Mouse (Mus musculus) MEL-GATA-1-ER (cell line): Measurements from ENCODE around the gene Sf1.

Experiments
- DNase-seq: peaks from one replicate; pipeline ENCODE4 v3.0.0-alpha.2; 2012; ENCODE audit warnings: low read depth; ENCODE audit errors: extremely low read depth

Gene Sf1

DNA sequence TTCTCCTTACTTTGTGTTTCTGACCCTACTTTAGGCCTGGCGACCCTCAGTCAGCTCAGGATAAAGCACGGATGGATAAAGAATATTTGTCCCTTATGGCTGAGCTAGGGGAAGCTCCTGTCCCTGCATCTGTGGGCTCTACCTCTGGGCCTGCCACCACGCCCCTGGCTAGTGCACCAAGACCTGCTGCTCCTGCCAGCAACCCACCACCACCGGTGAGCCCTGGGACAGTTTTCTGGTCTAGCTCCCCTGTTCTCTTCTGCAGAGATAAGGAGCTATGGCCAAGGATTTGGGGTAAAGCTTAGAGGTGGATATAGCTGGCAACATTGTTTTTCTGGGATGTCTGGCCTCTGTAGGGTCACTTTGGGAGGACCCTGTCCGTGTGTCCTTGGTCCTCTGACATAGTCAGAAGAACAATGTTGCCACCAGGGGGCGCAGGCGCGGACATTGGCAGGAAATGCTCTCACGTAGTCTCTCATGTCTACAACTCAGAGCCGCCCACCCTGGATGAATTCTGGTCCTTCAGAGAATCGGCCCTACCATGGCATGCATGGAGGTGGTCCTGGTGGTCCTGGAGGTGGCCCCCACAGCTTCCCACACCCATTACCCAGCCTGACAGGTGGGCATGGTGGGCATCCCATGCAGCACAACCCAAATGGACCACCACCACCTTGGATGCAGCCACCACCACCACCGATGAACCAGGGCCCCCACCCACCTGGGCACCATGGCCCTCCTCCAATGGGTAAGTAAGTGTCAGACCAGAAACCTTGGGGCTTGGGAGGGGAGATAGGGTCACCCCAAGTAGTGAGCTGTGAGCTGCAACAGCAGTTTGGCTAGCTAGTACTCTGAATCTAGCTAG, 10.3 kb downstream of the Sf1 start:
- DNase-seq: no peak

DNA sequence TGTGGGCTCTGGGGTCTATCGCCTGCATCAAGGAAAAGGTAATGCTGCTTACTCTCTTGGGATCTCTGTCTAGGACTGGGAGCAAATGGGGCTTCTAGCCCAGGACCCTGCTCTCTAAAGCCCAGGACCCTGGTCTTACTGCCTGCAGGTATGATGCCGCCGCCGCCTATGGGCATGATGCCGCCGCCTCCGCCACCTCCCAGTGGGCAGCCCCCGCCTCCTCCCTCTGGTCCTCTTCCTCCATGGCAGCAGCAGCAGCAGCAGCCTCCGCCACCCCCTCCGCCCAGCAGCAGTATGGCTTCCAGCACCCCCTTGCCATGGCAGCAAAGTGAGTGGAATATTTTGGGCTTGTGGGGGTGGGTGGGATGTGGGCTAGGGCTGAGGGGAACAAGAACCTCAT, 11.1 kb downstream of the Sf1 start:
- no peak for DNase-seq

DNA sequence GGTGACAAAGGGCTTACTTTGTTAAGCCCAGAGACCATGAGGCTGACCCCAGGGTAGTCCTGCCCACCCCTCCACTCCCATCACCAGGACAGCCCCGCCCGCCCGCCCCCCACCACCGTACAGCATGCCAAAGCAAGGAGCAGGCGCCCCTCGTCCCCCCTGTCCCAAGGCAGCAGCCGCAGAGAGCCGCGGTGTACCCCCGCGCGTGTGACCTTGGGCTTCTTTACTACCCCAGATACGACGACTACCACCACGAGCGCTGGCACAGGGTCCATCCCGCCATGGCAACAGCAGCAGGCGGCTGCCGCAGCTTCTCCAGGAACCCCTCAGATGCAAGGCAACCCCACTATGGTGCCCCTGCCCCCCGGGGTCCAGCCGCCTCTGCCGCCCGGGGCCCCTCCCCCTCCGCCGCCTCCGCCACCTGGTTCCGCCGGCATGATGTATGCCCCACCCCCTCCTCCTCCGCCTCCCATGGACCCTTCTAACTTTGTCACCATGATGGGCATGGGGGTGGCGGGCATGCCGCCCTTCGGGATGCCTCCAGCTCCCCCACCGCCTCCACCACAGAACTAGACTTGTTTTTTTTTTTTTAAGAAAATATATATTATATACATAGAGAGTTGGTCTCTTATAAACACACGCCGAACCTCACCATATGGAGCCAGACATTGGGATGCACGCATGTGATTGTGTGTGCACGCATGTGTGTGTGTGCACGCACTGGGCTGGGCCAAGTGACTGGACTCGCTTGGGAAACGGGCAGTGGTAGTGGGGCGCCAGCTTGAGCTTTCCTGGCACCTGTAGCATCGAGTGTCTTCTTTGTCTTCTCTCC, 12.1 kb downstream of the Sf1 start:
- no peak for DNase-seq

DNA sequence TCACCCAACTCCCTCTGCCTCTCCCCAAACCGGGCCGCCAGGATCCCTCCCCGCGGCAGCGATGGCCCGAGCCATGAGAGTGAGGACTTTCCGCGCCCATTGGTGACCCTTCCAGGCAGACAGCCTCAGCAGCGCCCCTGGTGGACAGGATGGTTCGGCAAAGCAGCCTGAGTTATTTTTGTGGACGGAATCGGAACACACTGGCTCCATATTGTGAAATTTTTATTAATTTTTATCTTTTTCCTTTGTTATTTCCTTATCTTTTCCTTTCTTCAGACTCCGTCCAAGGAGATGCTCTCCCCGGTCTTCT, 12.7 kb downstream of the Sf1 start:
- DNase-seq: no peak

DNA sequence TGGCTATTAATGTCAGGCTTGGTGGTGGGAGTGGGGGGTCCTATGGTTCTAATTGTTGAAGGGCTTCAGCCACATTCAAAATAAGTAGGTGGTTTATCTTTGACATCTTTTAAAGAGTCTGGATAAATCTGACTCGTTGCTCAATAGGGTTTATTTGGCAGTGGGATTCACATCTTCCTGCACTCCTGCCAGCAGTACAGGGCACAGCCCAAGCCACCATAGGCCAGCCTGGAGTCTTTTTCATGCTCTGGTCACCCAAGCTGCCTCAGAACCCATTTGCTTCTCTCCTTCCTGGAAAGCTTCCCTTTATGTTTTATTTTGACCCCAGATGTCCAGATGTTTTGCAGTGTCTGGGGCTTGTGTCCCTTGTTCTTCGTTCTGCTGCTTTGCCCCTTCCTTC, 13.2 kb downstream of the Sf1 start:
- DNase-seq: no peak

DNA sequence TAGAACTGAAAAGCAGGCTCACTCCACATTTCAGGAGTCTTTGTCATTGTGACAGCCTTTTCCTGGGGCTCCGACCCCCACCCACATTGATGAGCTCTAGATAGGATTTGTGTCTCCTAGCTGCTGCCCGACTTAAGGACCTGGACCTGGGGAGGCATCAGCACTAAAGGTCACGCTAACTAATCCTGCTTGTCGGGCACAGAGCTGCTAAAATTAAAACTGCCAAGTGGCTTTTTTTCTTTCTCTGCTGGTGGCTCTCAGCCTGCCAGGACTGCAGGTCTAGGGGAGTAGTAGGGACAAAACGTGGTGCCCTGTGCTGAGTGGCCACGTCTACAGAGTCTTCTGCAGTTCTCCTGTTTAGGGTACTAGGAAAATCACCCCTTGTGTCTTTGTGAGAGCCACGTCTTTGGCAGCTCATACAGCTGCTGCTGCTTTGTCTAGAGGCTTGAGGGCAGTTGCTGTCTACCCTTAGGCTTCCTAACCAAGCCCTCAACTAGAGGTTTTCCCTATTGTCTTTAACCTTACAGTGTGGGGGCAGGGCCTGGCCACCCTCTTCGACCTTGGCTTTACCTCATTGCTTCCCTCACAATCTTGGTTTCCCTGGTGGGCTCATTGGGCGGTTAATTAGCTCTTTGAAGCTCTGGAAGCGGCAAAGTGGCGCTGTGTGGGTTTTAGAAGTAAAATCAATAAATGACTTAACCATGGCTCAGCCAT, 14.0 kb downstream of the Sf1 start:
- no peak for DNase-seq

DNA sequence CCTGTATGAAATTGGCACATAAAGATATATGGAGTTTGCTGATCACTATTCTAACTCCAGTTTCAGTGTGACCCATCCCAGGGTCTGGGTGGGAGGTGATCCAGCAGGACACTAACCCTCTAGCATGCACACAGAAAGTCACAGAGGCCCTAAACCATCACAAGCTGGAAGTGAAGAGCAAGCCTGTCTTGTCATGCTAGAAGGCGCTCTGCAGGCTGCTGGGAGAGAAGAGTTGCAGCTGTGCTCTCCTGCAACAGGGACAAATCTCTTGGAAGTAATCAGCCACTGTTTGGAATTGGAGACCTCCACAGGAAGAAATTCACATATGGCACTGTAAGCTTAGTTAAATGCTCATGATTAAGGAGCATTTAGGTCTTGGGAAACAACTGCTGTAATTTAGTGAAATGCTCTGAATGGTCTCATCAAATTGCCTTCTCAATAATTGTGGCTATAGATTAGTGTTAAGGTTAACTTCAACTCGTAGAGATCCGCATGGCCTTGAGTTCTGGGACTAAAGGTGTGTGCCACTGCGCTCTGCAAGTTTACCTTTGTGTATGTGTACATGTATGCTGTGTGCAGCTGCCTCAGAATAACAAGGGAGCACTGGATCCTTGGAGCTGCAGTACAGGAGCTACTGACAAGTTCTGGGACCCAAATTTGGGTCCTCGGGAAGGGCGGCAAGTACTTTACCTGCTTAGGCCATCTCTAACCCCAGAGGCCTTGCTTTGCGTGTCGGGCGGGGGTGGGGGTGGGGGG, 17.1 kb downstream of the Sf1 start:
- DNase-seq: no peak

DNA sequence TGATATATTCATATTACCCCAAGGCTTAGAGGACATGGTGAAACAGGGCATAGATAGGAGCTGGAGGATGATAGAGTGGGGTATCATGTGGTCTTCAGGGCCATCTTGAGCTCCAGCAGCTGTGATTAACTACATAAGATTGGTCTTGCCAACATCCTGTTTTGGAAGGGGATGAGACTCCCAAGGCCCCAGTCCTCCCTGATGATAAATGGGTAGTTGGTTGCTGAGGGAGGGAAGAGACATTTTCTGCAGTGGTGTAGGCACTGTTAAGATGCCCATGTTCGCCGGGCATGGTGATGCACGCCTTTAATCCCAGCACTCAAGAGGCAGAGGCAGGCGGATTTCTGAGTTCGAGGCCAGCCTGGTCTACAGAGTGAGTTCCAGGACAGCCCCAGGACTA, 17.7 kb downstream of the Sf1 start:
- no peak for DNase-seq

DNA sequence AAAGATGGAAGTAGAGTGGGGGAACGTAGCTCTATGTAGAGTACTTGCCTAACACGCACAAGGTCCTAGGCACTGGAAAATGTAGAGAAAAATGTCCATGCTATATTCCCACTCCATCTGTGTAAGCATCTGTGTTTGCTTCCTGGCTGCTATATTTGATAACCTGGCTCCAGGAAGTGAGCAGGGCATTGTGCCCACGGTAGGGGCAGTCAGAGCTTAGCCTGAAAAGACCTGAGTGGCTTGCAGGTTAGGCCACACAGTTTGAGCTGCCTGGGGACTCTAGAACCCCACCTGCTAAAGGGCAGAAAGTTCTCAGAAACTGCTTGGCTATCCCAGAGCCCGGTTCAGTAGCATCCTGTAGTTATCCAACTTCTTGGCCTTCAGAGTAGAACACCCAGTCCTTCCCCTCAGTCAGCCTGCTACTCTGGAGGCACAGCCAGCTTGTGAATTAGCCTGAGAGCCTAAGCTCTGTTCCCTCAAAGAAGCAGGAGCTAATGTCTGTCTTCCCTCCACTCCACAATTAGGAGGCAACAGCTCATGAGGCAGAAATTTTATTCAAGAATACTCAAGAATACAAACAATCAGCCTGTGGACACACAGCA, 18.9 kb downstream of the Sf1 start:
- no peak for DNase-seq

DNA sequence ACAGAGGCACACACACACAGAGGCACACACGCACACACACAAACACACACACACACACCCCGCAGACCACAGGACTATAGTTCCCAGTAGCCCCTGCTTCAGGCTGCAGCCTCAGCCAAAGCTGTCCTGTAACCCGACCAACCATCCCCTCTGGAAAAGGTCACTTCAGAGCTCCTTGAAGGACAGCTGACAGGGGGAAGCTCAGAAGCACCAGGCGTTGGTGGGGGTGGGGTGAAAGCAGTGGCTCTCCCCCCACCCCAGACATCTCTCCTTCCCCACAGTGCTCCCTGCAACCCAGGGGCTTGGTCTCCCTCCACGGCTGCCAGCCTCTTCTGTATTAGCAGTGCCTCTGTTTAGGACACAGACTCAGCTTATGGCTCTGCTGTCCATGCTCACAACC, 20.0 kb downstream of the Sf1 start:
- no peak for DNase-seq

DNA sequence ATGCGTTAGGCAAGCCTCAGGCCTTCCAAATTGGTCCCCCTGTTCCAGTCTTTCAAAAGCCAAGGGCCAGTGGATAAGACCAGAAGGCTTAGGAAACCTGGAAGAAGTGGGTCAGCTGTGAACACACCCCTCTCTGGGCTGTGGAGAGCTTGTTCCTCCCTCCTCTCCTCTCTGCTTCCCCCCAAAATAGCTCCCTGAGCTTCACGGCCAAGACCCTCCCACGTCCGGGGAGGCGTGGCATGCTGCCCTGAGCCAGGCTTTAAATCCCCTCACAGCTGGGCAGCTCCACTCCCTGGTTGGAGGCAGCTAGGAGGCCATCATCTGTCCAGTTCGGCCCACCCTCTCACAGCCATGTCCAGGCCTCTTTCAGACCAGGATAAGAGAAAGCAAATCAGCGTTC, 20.6 kb downstream of the Sf1 start, which contains the start of gene Pygm:
Gene Pygm (plus strand): TSS at position 272 of the 400 bp plus-strand sequence.
- no peak for DNase-seq

DNA sequence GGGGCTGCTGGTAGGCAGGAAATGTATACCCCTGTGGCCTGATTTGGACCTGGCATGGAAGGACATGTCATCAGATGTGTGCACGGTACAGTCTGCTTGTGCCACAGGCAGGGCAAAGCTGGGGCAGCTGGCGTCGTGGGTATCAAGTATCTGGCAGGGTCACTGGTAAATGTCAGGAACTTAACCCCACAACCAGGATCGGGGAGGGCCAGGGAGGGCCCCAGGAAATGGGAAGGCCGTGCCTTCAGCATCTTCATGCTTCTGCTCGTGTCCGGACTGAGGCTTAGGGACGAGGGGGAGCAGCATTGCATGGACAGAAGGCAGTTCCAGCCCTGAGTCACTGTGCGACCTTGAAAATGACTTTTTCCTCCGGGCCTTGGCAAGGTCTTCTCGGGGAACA, 21.5 kb downstream of the Sf1 start:
- DNase-seq: no peak

DNA sequence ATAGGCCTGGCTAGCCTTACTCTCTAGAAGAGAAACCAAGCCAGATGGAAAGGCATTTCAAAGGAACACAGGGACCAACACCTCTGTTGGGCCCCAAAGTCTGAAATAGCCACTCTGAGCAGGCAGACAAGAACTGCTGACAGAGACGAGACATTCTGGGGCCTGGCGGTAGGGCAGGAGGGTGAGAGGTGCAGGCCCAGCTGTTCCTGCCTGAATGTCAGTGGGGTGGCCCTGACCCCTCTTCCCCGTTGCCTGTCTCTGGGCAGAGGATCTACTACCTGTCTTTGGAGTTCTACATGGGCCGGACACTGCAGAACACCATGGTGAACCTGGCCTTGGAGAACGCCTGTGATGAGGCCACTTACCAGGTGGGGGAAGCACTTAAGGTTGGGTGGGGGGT, 21.9 kb downstream of the Sf1 start:
- no peak for DNase-seq

DNA sequence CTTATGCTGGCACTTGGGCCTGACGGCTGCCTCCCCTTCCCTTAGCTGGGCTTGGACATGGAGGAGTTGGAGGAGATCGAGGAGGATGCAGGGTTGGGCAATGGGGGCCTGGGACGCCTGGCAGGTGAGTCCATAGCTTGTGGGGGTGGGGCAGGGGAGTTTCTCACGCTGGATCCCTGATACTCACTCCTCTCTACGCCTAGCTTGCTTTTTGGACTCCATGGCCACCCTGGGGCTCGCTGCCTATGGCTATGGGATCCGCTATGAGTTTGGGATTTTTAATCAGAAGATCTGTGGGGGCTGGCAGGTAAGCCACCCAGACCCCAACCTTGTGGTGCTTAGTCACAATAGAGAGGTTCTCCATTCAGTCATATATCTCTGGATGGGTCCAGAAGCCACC, 22.3 kb downstream of the Sf1 start:
- no peak for DNase-seq

DNA sequence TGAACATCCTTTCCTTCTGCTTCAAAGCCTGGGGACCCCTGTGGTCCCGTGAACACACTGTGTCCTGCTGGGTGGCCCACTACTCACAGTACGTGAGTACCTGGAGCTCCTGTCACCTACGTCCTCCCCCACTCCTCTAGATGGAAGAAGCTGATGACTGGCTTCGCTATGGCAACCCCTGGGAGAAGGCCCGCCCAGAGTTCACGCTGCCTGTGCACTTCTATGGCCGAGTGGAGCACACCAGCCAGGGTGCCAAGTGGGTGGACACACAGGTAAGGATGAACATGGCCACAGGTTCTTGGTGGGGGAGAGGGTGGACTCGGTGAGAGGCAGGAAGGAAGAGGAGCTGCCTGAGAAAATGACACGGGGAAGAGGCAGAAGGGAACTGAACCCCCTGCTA, 22.7 kb downstream of the Sf1 start:
- DNase-seq: no peak

DNA sequence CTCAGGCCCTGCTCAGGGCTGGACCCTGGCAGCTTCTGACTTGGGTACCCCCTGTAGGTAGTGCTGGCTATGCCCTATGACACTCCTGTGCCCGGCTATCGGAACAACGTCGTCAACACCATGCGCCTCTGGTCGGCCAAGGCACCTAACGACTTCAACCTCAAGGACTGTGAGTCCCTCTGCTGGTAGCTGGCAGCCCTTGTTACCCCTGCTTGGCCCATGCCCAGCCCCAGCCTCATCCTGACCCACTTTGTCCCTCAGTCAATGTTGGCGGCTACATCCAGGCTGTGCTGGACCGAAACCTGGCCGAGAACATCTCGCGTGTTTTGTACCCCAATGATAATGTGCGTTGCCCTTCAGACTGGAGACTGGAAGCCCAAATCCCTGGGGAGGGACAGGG, 24.5 kb downstream of the Sf1 start:
- DNase-seq: no peak

DNA sequence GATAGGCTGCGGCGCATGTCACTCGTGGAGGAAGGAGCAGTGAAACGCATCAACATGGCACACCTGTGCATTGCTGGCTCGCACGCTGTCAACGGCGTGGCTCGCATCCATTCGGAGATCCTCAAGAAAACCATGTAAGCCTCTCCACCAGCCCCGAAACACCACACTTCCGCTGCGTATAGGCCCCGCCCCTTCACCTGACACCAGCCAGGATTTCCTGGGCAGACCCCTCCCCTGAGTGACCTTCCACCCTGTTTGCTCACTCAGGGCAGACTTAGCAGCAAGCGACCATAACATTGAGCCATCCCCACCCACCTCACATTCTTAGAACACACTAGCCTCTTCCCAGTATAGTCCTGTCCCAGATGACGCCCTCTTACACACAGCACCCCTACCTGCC, 26.3 kb downstream of the Sf1 start:
- DNase-seq: no peak

DNA sequence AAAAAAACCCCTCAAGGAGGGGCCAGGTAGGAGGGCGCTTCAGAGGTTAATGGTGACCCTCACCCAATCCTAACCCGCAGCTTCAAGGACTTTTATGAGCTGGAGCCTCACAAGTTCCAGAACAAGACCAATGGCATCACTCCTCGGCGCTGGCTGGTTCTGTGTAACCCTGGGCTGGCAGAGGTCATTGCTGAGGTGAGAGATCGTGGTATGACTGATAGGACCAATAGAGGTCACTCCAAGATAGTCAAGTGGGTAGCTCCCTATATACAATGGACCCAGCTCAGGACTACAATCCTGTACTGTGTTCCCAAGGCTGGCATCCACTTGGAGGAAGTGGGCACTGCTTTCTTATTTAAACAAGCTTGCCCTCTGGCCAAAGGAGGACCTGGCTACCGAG, 26.8 kb downstream of the Sf1 start:
- DNase-seq: no peak

DNA sequence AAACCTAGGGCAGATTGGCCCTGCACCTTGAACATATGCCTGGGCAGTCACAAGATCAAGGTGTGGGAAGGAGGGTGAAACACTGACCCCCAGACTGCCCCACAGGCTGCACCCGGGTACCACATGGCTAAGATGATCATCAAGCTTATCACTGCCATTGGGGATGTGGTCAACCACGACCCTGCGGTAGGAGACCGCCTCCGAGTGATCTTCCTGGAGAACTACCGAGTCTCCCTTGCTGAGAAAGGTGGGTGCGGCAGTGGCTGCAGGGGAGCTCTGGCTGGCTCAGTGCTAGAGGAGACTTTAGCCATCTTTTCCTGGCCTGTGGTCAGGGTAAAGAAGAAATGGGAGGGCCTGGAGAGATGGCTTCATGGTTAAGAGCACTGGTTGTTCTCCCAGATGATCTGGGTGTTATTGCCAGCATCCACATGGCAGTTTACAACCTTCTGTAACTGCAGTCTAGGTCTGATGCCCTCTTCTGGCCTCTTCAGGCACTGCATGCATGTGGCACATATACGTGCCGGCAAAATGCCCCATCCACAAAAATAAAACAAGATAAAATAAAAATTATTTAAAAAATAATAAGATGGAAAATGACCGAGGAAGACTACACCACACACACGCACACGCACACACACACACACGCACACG, 29.4 kb downstream of the Sf1 start:
- no peak for DNase-seq

DNA sequence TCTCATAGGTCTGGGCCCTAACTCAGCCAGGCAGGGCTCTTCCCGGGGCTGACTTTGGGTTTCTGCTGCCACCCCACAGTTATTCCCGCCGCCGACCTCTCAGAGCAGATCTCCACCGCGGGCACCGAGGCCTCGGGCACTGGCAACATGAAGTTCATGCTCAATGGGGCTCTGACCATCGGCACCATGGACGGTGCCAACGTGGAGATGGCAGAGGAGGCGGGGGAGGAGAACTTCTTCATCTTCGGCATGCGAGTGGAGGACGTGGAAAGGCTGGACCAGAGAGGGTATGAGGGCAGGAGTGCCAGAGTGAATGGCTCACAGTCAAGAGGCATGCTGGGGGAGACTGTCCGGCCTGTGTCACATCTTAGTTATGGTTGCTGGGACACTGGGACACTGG, 30.1 kb downstream of the Sf1 start:
- no peak for DNase-seq

DNA sequence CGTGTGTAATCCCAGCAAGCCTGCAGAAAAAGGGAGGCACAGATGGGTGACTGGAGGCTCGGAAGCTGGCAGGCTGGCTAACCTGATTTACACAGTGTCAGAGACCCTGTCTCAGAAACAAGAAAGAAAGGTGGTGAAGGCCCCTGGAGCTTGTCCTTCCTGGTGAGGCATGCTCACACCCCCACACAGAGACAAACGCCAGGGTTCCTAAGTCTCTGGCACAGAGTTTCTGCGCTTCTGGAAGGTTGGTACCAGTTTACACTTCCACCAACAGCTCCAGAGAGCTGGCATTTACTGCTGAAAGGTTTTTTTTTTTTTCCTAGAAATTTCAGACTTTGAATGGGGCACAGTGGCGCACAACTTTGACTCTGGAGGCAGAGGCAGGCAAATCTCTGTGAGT, 32.7 kb downstream of the Sf1 start:
- DNase-seq: no peak
